ENCODE assay signal across 29 mouse cellular contexts in the genomic region with DNA sequence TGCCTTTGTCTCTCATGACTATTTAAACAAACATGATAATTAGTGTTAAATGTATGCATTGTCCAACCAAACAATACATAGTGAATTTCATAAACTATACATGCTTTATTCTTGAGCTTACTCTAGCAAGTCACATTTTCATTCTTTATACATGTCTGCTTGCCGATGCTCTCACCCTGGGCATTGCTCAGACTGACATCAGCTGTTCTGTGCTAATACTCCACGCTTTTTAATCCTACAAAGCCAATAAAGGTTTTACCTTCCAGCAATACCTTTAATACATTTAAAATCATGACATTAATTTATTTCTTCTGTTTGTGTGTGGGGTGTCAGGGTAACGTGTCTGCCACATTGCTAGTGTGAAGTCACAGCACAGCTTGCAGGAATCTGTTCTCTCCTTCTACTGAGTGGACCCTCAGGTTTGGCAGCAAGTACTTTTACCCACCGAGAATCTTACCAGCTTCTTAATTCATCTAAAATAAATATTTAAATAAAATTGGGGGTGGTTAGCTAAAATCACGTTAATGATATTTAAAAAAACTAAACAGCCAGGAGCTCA.
"Had no signal": no experiment of that assay in that cellular context is flagged by ENCODE, and none has a peak within 500 bp of the region (broad histone marks: within the 10 kb centered on the region; RNA-seq: fewer than 3 reads in every experiment).

No protein-coding gene starts in this region.

- H3K36me3 ChIP-seq: heart, embryonic 10.5 days; heart, embryonic 12.5 days; hindbrain, embryonic 10.5 days; hindbrain, embryonic 12.5 days; intestine, embryonic 15.5 days; limb, embryonic 10.5 days; limb, embryonic 12.5 days; liver, embryonic 13.5 days; liver, embryonic 15.5 days had no signal

- H3K27me3 ChIP-seq: heart, embryonic 12.5 days; hindbrain, embryonic 12.5 days; intestine, embryonic 15.5 days; limb, embryonic 12.5 days; liver, embryonic 13.5 days; liver, embryonic 15.5 days had no signal

- H3K9ac ChIP-seq: heart, embryonic 12.5 days; hindbrain, embryonic 12.5 days; hindbrain, embryonic 14.5 days; intestine, embryonic 15.5 days; limb, embryonic 12.5 days; liver, embryonic 13.5 days; liver, embryonic 15.5 days; liver, postnatal 0 days had no signal

- H3K27ac ChIP-seq: heart, adult 2 months; heart, embryonic 10.5 days; hindbrain, embryonic 10.5 days; hindbrain, embryonic 12.5 days; hindbrain, embryonic 14.5 days; intestine, embryonic 15.5 days; layer of hippocampus, adult 2 months; limb, embryonic 10.5 days; limb, embryonic 12.5 days; liver, embryonic 13.5 days; liver, embryonic 15.5 days had no signal

- H3K4me2 ChIP-seq: heart, embryonic 12.5 days; hindbrain, embryonic 12.5 days; hindbrain, embryonic 14.5 days; intestine, embryonic 15.5 days; limb, embryonic 12.5 days; liver, embryonic 11.5 days; liver, embryonic 13.5 days; liver, embryonic 15.5 days had no signal

- H3K4me1 ChIP-seq: heart, embryonic 10.5 days; heart, embryonic 12.5 days; hindbrain, embryonic 10.5 days; intestine, embryonic 15.5 days; liver, embryonic 13.5 days; liver, embryonic 15.5 days had no signal

- ATAC-seq: hindbrain, embryonic 16.5 days; inflammation-experienced regulatory T-cells, adult 6 months; intestine, embryonic 15.5 days; intestine, postnatal 0 days; liver, postnatal 0 days had no signal

- DNase-seq: gastrocnemius, postnatal 14 days; gastrocnemius, postnatal 36 days; heart, adult 11 months; heart, adult 2 months; heart, postnatal 10 days; heart, postnatal 4 days; kidney, adult 18-20 months; kidney, adult 8-10 months; kidney, postnatal 10 days; kidney, postnatal 25 days; kidney, postnatal 4 days; layer of hippocampus, postnatal 36 days; liver; liver, embryonic 13.5 days; liver, postnatal 0 days had no signal

- H3K9me3 ChIP-seq: heart, embryonic 10.5 days; heart, embryonic 12.5 days; hindbrain, embryonic 10.5 days; hindbrain, embryonic 12.5 days; intestine, embryonic 15.5 days; limb, embryonic 10.5 days; limb, embryonic 12.5 days; liver, embryonic 13.5 days; liver, embryonic 15.5 days had no signal

- H3K4me3 ChIP-seq: heart, adult 2 months; heart, embryonic 10.5 days; heart, embryonic 12.5 days; hindbrain, embryonic 10.5 days; hindbrain, embryonic 12.5 days; intestine, embryonic 15.5 days; layer of hippocampus, adult 2 months; limb, embryonic 10.5 days; limb, embryonic 12.5 days; liver, embryonic 13.5 days; liver, embryonic 15.5 days had no signal
